Mouse (Mus musculus) right cerebral cortex, postnatal 36 days (tissue): ENCODE results near the gene Mbtd1.

Experiments used
- DNase-seq, 2 experiments: peaks; one replicate each; pipeline ENCODE4 v3.0.0; 2022; ENCODE audit warnings: low spot score in 2 of 2, mixed read lengths in 1 of 2

Gene Mbtd1

DNA sequence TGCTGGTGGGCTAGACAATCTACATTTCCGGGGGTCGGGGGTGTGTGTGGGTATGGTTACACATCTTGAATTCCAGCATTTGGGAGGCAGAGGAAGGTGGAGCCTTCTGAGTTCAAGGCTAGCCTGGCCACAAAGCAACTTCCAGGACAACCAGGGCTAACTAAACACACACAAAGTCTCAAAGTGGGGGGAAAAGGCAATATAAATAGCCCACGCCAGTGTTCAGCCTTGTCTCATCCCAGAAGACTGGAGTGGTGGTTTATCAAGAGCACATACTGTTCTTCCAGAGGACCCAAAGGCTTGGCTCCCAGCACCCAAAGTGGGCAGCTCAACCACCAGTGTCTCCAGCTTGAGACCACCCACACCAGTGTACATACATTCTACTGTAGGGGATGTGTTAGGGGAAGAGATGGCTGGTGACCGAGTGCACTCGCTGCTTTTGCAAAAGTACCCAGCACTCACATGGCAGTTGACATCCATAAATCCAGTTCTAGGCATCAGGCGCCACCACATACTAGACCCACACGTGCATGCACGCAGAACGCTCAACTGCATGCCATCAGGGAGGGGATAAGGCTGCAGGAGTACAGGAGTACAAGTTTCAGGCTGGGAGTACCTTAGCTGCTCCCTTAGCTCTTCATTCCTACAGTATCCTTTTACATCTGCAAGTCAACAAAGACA is 63.4 kb downstream of the Mbtd1 start:
- no peak for DNase-seq

DNA sequence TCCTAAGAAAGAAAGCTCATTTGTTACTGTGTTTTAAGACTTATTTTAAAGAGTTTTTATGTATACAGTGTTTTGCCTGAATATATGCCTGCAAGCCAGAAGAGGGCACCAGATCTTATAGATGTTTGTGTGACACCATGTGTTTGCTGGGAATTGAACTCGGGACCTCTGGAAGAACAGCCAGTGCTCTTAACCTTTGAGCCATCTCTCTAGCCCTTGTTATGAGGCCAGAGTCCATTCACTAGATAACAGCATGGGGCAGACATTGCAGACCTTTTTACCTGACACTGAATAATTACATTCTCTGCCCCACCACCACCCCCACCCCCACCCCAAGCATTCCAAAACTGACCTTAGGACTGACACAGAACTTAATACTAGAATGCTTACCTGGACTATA is 64.4 kb downstream of the Mbtd1 start:
- DNase-seq = no peak

DNA sequence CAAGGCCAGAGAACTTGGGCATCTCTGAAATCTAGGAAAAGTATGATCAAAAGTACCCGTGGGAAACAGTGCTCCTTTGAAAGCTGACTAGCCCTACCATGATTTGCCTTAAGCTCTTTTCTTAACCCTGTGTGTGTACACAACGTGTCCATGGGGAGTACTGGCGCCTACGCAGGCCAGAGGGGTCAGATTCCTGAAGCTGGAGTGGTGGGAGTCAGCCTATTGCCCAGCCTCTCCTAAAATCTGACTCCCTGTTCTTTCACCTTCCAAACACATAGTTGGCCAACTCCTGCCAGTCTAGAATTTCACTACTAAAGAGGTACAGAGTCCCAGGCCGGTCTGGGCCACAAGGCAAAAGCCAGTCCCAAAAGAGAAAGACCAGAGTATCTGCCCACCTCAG is 66.7 kb downstream of the Mbtd1 start:
- no peak for DNase-seq

DNA sequence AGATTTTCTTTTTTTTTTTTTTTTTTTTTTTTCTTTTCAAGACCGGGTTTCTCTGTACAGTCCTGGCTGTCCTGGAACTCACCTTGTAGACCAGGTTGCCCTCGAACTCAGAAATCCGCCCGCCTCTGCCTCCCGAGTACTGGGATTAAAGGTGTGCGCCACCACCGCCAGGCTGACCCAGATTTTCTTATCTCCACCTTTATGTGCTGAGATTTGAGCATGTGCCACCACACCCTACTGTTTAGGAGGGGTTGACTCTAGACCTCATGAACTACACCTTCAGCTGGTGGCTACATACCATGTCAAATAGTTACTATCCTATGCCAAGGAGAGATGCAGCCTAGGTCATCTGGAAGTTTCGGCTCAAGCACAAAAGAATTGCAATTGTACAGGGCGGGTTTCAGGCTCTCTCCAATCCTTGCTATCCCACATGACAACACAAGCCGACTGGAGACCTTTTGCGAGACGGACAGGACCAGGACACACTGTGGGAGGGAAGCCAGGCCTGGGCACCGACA is 69.1 kb downstream of the Mbtd1 start:
- DNase-seq = no peak

DNA sequence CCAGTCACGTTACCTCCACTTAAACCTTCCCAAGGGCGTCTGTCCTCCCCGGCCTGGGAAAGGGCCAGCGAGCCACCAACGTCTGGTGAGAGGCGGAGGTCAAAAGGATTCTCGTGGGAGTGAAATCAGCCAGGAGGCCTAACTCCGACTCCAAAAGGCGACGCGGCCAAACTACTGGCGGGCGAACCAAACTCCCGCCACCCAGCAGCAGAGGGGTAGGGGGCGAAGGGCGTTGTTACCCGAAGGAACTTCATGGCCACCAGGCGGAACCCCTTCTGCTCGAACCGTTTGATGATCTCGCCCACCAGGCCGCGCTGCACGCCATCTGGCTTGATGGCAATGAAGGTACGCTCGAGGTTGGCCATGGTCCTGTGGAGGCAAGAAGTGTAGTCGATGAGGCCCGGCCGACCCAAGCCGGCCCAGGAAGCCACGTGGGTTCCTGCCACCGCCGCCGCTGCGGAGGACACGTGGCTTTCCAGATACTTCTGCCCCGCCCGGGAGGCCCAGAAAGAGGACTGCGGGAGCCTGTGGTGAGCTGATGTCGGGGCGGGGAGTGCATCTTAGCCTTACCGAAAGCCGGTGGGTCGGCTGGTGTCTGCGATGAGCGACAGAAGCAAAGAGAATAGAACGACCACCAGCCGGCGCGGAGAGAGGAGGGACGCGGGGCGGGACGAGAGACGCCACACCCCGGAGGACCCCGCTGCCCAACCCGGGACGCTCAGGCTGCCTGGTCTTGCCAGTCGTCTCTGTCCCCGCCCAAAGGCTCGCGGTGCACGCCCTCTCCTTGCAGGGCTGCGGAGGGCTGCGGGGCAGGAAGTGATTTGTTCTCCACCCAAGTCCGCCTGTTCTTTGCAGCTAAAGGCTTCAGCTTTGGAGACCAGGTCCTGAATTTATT is 69.9 kb downstream of the Mbtd1 start:
- DNase-seq = peak; percentile 82 to 85

DNA sequence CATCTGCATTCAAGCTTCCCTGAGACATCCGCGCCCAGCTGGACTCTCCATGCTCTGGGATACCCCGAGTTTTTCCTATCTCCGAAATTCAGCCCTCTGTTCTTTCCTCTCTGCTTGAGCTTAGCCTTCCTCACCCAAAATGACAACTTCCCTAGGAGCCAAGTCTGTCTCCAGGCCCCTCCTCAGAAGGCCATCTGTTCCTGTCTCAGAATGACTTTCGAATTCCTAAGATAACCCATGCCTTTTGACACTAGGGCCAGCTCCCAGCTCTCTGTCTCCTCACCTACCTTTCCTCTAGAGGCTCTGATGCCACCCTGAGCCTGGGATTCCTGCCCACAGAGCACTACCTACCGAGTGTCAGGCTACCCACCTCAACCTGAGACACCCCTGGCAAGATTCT is 70.5 kb downstream of the Mbtd1 start, which contains the start of gene Nme2:
Gene Nme2, minus strand, starts transcription at position 101 of the 400 bp plus-strand sequence.
- no peak for DNase-seq

DNA sequence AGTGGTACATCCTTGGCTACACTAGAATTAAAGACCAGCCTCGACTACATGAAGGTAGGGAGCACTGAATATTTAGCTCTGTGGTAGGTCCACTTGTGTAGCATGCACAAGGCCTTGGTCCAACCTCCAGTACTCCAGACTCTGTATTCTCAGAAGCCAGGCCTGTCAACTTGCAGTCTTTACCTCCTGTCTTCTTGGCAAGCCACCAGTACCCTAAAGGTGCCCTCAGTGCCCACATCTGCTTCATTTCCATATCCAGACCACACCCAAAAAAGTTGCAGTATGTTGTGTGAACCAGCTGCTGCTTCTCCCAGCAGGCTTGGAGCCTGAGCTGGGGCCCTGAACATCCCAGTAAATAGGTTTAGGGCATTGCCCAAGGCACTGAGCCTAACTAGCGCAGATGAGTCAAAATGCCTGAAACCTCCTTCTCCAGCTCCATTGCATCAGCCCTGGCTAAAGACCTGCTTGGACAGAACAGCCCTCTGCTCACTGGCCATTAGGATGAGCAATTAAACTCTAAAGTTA is 71.4 kb downstream of the Mbtd1 start:
- DNase-seq = no peak

DNA sequence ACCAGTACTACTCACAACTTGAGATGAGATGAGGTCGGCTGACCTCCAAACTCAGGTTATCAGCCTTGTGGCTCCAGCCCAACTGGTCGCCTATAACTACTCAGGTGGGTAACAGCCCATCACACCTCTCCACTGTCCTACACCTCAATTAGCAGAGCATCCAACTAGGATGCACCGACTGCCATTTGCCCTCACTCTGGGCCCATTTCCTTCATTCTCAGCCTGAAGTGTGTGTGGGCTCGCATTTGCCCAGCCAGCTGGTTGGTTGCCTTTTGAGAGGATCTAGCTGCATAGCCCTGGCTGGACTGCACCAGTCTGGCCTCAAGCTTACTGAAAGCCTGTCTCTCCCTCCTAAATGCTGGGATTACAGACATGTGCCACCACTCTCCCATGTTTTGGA is 72.1 kb downstream of the Mbtd1 start:
- no peak for DNase-seq

DNA sequence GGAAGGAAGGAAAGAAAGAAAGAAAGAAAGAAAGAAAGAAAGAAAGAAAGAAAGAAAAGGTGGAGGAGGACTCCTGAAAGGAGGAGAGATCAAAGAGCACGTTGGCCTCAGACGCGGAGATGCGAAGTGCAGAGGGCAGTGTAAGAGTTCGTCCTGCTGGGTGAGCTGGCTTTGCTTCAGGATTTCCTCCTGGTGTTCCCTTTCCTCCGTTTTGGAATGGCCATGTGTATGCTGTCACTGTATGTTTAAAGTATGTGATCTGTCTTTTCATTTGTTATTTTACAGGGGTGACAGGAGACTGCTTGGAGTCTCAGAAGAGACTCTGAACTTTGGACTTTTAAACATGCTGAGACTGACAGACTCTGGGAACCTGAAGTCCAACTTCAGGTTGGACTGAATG is 75.8 kb downstream of the Mbtd1 start:
- DNase-seq = no peak

DNA sequence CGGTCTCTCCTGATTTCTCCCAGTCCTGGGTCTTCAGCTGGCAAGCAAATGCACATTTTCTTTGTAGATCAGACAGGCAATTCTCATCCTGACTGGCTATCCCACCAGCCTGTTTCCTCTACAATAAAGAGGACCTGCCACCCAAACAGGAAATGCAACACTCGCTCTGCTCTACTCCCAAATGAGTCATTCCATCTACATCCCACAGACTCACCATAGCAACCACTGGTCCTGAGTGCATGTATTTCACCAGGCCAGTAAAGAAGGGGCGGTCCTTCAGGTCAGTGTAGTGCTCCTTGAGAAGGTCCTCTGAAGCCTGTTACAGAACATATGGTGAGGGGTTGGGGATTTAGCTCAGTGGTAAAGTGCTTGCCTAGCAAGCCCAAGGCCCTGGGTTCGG is 77.4 kb downstream of the Mbtd1 start:
- no peak for DNase-seq

DNA sequence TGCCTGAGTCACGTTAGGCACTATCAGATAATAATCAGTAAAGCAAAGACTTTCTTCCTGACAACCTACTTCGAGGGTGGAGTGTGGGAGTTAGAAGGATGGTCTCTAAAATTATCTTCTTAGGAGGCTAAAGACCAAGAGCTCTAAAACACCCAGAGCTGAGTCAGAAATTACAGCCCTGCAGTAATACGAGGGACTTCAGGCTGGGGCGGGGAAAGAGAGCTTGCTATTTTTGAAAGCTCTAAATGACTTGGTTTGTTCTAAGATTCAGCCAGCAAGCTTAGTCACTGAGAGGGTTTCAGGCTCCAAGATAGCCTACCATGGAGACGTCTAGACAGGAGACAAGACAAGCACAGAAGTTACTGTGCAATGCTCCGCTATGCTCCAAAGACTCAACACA is 79.7 kb downstream of the Mbtd1 start:
- DNase-seq = peak in 1 of 2 experiments; percentile 27

DNA sequence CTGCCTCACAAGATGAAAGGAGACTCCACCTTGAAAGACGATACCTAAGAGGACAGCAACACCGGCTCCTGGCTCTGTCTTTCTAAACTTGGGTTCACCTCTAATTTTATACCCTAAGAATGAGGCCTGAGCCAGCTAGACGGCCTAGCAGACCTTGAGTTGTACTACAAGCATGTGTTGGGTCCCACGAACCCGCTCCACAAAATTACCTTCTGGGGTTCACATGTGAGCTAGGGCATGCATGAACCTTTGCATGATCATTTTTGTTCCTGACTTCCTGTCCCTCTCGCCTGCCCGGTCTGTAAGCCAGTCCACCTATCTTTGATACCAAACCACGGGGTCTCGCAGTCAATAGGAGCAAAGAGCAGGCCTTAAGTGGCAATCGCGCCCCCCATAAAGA is 81.7 kb downstream of the Mbtd1 start:
- no peak for DNase-seq

DNA sequence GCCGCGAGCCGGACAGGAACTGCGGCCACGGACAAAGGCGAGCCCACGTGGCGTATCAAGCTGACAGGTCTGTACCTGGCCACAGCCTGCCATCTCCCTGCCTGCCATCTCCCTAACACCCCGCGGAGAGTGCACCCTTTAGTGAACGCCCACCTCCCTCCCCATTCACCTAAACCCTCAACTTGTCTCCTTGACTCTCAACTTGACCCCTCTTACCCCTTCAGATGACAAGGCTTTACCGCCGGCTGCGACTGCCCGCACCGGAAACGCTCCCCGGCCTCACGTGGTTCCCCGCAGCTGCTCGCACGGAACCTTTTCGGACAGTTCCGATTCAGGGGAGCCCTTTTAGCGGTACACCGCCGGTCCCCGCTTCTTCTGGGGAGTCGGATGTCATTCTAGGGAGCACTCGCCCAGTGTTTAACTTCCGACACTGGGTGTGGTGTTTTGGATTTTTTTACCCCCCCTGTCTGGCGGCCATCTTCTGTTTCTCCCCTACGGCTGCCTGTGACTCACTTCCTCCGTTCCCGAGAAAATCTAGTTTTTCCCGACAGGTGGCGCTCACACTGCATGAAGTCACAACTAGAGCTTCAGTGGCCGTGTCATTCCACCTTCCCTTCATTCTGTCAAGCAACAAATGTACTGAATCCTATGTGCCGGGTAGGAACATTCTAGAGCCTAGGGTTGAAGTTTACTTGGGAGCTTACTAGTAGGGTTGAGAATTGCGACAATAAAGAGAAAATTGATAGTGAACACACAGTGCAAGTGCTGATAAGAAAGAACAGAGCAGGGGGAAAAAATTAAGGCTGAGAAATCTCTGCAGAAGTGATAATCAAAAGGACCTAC is 82.6 kb downstream of the Mbtd1 start, which contains the start of the genes Gm20390 and Nme1:
Gene Gm20390, minus strand, starts transcription at position 289 of the 843 bp plus-strand sequence.
Gene Nme1, minus strand, starts transcription at position 517 of the 843 bp plus-strand sequence.
- peak; percentile 93 to 96 for DNase-seq

DNA sequence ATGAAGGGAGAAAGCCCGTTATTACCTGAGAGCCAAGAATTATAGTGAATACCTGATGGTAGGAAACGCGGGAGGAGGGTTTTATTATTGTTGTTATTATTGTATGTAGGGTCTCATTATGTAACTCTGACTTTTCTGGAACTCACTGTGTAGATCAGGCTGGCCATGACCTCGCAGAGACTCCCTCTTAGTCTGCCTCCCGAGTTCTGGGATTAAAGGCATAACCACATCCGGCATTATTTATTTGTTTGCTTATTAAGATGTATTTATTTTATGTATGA is 83.1 kb downstream of the Mbtd1 start:
- no peak for DNase-seq

DNA sequence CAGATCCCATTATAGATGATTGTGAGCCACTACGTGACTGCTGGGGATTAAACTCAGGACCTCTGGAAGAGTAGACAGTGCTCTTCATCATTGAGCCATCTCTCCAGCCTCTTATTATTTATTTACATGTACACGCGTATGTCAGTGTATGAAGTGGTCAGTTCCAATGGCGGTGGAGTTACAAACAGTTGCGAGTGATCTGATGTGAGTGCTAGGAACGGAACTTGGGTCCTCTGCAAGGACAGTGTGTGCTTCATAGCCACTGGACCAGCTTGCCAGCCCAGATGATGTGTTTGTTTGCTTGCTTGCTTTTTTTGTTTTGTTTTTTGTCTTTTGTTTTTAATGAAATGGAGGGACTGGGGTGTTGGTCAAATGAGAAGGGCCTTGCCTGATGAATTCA is 83.5 kb downstream of the Mbtd1 start:
- DNase-seq = no peak

DNA sequence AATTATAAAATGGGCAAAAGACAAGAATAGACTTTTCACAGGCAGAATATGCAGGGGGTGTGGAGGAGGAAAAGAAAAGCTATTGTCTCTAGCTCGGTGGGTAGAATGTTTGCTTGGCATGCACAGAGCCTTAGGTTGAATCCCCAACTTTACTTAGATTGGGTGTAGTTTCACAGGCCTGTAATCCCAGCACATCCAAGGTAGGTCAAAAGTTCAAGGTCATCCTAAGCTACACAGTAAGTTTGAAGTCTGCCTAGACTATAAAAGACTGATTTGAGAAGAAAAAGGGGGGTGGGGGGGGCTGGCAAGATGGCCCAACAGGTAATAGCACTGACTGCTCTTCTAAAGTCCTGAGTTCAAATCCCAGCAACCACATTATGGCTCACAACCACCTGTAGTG is 84.1 kb downstream of the Mbtd1 start:
- no peak for DNase-seq

DNA sequence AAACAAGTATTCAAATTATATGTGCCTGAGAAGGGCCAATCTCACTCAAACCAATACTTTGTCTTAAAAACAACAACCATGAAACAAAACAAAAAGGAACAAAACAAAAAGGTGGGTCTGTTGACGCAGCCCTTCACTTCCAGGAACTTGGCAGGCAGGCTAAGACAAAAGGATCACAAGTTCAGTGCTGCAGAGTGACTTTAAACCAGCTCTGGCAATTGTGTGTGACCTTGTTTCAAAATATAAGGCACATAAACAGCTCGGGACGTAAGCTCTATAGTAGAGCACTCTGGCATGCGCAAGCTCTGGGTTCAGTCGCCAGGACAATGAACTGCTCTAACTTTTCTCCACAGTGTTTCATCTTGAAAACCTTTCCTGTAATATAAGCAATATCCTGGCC is 87.3 kb downstream of the Mbtd1 start:
- DNase-seq = no peak

DNA sequence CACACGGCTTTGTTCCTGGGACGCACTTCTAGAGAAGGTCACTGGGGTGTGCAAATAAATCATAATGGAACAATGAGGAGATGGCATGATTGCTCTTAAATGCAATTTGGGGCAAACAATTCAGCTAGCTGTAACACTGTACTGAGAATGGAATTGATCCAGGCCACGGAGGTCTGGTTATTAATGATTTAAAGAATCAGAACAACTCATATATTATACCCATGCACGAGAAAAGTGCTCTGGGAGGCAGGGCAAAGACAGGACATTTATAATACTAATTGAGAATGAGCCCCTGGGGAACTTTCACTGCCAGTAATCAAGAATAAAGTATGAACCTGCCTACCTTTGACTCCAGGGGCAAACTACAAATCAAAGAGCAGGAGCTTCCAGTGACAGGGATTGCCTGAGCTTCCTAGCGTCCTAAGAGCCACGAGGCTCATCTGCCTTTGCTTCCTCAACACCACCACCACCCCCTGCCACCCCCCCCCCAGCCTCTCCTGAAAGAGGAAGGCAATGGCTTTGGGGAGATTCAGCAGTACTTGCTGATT is 93.9 kb downstream of the Mbtd1 start:
- no peak for DNase-seq

DNA sequence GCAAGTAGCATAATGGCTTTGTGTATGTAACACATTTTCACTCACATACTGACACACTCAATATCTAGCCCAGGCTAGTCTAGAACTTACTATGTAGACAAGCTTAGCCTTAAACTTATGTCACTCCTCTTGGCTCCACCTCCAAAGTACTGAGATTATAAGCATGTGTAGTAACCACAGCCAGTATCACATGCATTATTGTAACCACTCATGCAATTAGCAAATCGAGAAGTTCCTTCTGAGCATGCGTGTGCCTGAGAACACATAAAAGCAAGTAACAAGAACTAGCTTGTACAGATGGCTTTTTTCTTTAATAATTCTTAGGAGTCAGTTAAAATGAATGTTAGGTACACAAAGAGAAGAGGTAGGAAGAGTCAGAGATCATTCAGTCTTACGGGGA is 99.0 kb downstream of the Mbtd1 start:
- no peak for DNase-seq

DNA sequence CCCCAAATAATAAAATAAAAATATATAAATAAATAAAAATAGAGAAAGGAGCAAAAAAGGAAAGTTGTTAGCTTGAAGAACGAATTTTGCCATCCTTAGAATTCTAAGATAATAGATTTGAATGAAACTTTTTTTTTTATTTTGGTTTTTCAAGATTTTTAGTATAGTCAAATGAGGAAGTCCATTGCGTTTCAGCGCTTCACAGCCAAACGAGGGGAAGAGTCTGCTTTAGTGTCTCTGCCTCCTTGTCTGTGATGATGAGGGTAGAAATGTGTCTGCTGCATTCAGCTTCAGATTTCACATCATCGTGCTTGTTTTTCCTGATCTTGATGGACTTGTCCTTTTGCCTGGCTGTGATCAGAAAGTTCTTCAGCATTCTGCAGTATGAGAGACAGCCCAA is 99.6 kb downstream of the Mbtd1 start:
- DNase-seq = no peak

DNA sequence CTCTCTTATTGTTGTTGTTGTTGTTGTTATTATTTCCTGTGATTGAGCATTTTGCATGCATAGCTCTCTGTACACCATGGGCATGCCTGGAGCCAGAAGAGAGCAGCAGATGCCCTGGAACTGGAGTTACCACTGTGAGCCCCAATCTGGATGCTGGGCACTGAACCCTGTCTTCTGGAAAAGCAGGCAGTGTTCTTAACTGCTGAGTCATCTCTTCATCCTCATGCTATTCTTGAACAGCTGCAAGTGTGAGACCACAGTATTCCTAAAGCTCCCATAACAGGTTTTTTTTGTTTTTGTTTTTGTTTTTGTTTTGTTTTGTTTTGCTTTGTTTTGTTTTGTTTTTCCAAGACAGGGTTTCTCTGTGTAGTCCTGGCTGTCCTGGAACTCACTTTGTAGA is 100.6 kb downstream of the Mbtd1 start:
- no peak for DNase-seq

DNA sequence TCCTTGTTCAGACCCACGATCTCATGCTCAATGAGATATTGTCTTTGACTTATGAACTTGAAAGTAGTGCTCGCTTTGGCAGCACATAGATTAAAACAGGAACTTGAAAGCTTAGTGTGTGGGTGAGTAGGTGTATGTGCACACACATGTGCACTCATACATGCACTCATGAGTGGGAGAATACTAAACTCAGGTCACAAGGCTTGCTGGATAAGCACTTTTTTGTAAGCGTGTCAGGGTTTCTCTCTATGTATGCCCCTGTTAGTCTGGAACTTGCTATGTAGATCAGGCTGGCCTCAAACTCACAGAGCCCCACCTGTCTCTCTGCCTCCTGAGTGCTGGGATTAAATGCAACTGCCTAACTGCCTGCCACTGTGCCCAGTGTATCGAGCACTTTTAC is 101.4 kb downstream of the Mbtd1 start:
- DNase-seq = no peak
